Mouse (Mus musculus) liver, adult (tissue): Measurements from ENCODE around the gene Ltb.

Experiments
- GATA4 ChIP-seq: IDR thresholded peaks from 2 replicates; pipeline ENCODE4 v1.6.1; 2014; ENCODE audit warnings: mild to moderate bottlenecking, low read length; ENCODE audit not compliant: insufficient replicate concordance

Ltb gene

GRCm38 (mm10) chr17:35180093-35180492 lies 14.1 kb upstream of the Ltb start:
- no peak for TF ChIP-seq GATA4

GRCm38 (mm10) chr17:35185639-35186611 lies 8.3 kb upstream of the Ltb start:
- TF ChIP-seq GATA4 = no peak

DNA sequence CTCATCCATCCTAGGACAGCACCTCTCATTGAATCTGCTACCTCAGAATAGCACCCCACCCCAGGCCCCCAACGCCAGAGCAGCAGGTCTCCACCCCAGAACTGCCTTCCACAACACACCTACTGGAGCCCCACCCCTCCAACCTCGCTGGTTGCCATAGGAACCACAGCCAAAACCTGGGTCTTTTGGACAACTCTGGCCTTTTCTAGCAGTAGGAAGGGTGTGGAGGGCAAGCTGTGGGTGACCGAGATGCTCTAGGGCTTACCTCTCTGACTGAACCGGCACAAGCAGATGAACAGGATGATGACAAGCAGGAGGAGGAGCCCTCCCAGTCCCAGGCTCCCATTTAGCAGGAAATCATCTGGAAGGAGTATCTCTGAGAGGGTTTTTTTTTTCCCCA lies 7.6 kb upstream of the Ltb start:
- TF ChIP-seq GATA4 = no peak

- TF ChIP-seq GATA4 = no peak
Observed at GRCm38 (mm10) chr17:35187345-35187744, 6.9 kb upstream of the Ltb start.

DNA sequence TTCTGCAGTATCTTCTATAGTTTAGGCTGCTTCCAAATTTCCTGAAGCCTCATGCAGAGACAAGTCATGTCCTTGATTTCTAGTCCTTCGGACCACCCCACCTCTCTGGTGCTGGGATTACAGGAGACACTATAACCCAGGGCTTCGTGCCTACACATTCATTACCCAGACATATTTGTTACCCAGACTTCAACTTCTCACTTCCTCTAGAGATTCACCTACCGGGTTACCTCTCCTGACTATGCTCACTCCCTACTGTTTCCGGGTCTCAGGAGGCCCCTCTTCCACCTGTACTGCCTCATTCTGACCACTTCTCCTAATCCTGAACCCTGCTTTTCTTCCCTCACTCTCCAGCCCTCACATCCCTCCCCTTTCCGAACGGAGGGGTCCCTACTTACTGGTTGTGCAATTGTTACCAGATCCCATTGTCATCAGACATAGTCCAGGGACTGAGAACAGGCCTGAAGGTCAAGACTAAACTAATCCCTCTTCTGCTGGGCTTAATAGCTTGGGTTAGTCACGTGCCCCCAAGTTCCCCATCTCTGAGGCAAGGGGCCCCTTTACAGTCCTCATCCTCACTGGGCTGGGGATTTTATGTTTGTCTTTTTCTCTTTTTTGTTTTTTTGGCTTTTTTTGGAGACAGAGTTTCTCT lies 6.2 kb upstream of the Ltb start, which contains the start of gene Lst1:
Lst1 (minus strand) TSS at position 481 of the 652 bp plus-strand sequence.
- no peak for TF ChIP-seq GATA4

- TF ChIP-seq GATA4 = no peak
Observed at GRCm38 (mm10) chr17:35189186-35189585, 5.1 kb upstream of the Ltb start.

GRCm38 (mm10) chr17:35190096-35190495 lies 4.1 kb upstream of the Ltb start:
- no peak for TF ChIP-seq GATA4

- TF ChIP-seq GATA4 = no peak
Observed at GRCm38 (mm10) chr17:35191723-35192122, 2.5 kb upstream of the Ltb start.

DNA sequence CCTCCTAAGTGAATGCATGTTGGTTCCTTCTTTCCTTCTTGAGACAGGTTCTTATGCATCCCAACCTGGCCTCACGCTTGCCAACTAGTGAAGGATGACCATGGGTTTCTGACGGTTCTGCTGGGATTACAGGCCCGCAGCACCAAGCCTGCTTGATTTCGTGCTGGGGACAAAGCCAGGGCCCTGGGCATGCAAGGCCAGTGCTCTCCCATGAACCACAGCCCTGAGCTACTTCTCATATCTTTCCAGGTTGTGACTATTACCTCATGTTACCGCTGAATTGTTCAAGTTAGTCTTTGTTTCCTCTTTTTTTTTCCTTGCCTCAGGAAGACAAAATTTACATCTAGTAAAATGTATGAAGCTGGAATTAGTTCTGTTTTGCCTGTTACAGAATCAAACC lies 1.3 kb upstream of the Ltb start:
- no peak for TF ChIP-seq GATA4

GRCm38 (mm10) chr17:35194844-35195630 lies 798 bp downstream of the Ltb start:
- no peak for TF ChIP-seq GATA4

DNA sequence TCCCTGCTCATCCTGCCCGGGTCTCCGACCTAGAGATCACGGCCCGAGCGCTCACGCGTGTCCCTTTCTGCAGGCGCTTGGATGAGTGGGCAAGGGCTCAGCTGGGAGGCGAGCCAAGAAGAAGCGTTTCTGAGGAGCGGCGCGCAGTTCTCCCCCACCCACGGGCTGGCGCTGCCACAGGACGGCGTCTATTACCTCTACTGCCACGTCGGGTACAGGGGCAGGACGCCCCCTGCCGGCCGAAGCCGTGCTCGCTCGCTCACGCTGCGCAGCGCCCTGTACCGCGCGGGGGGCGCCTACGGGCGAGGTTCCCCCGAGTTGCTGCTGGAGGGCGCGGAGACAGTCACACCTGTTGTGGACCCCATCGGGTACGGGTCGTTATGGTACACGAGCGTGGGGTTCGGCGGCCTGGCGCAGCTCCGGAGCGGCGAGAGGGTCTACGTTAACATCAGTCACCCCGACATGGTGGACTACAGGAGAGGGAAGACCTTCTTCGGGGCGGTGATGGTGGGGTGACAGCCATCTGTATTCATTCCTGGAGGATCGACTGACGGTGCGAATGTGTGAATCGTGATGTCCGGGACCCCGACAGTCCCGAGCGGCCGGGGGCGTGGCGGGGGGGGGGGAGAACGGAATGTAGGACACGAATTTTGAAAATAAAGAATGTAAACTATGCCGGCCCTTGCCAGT lies 1.5 kb downstream of the Ltb start:
- TF ChIP-seq GATA4 = no peak; the same call in 1 of the 2 replicates

DNA sequence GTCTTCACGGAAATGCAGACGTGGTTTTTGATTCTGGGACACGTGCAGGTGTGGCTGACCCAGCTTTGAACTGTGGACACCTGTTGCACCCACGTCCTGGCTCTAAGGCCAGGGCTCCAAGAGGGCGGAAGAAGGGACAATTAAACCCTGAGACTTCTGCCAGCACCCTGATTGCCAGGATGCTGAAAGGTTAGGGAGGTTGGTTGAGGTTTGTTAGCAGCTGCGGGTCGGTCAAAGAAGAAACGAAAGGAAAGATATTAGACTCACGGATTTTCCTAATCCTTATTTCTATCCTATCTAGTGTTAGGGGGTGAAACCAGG lies 2.0 kb downstream of the Ltb start:
- no peak for TF ChIP-seq GATA4

DNA sequence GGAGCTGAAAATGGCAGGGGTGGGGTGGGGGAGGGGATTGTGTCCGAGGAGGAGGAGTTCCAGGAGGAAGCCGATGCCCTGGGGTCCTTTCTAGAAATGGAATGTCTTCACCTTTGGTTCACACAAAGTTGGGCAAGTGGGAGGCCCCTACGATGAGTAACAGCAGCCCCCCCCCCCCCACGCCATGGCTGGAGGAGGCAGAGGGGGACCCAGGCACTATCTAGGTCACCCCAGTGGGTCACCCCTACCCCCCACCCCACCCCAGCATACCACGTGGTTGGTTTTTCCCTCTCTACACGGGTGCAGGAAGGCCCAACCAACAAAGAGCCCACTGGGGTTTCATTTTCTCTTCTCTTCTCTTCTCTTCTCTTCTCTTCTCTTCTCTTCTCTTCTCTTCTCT lies 2.9 kb downstream of the Ltb start:
- TF ChIP-seq GATA4 = no peak

DNA sequence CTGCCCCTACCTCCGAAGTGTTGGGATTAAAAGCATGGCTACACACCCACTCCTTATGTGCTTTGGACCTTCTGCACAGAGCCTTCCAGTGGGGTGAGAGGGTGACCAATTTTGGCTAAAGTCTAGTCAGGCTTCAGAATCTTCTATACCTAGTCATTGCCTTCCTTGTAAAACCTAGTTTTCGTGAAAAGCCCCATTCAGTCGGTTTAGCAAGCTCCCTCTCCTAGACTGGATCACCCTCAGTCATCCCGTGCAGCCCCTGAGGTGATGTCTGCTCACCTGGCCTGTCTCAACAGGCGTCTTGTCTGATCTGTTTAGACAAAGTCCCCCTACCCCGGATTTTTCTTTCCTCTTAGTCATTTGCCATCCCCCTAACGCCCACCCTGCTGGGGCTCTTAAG lies 3.8 kb downstream of the Ltb start:
- no peak for TF ChIP-seq GATA4

- no peak for TF ChIP-seq GATA4
Observed at GRCm38 (mm10) chr17:35198946-35199345, 4.7 kb downstream of the Ltb start.

- TF ChIP-seq GATA4 = no peak
Observed at GRCm38 (mm10) chr17:35200398-35200797, 6.2 kb downstream of the Ltb start.

- TF ChIP-seq GATA4 = no peak
Observed at GRCm38 (mm10) chr17:35201128-35201527, 6.9 kb downstream of the Ltb start.
